Mouse (Mus musculus): Measurements from ENCODE around the gene Cfap97d2.
A peak's percentile ranks its signal among the peaks of the same experiment; 100 is the strongest.

Cfap97d2 gene

GRCm38 (mm10) chr8:13705668-13706067 lies at the start of gene Cfap97d2:
Gene Cfap97d2, plus strand, starts transcription at chr8:13705889.
- DNase-seq (ENCODE audit: low spot score in 2 of 2), result no peak

- no peak for DNase-seq (ENCODE audit: low spot score in 2 of 2)
These were observed 48.2 kb upstream of the Cfap97d2 start for GRCm38 (mm10) chr8:13657479-13657878.

- no peak for DNase-seq (ENCODE audit: low spot score in 2 of 2)
These were observed 45.4 kb upstream of the Cfap97d2 start for GRCm38 (mm10) chr8:13660323-13660722.

GRCm38 (mm10) chr8:13664711-13665210 lies 40.9 kb upstream of the Cfap97d2 start:
- no peak for DNase-seq (ENCODE audit: low spot score in 2 of 2)

- DNase-seq (ENCODE audit: low spot score in 2 of 2), result no peak
These were observed 40.2 kb upstream of the Cfap97d2 start for GRCm38 (mm10) chr8:13665538-13665937.

GRCm38 (mm10) chr8:13665944-13666343 lies 39.7 kb upstream of the Cfap97d2 start:
- DNase-seq (ENCODE audit: low spot score in 2 of 2), result no peak

GRCm38 (mm10) chr8:13667917-13668316 lies 37.8 kb upstream of the Cfap97d2 start:
- DNase-seq (ENCODE audit: low spot score in 2 of 2), result no peak

- no peak for DNase-seq (ENCODE audit: low spot score in 2 of 2)
These were observed 37.3 kb upstream of the Cfap97d2 start for GRCm38 (mm10) chr8:13668367-13668766.

GRCm38 (mm10) chr8:13670011-13670471 lies 35.6 kb upstream of the Cfap97d2 start:
- DNase-seq (ENCODE audit: low spot score in 2 of 2), result no peak

GRCm38 (mm10) chr8:13671246-13672003 lies 34.3 kb upstream of the Cfap97d2 start:
- no peak for DNase-seq (ENCODE audit: low spot score in 2 of 2)

- DNase-seq (ENCODE audit: low spot score in 2 of 2), result no peak
These were observed 32.5 kb upstream of the Cfap97d2 start for GRCm38 (mm10) chr8:13673215-13673614.

- DNase-seq (ENCODE audit: low spot score in 2 of 2), result no peak
These were observed 31.2 kb upstream of the Cfap97d2 start for GRCm38 (mm10) chr8:13674294-13675010.

- DNase-seq (ENCODE audit: low spot score in 2 of 2), result no peak
These were observed 30.6 kb upstream of the Cfap97d2 start for GRCm38 (mm10) chr8:13675121-13675520.

- DNase-seq (ENCODE audit: low spot score in 2 of 2), result no peak
These were observed 30.2 kb upstream of the Cfap97d2 start for GRCm38 (mm10) chr8:13675524-13675923.

- peak in 1 of 2 experiments; percentile 31 for DNase-seq (ENCODE audit: low spot score in 2 of 2)
These were observed 29.4 kb upstream of the Cfap97d2 start for GRCm38 (mm10) chr8:13676302-13676700.

- peak; percentile 65 to 83 for DNase-seq (ENCODE audit: low spot score in 2 of 2)
These were observed 28.8 kb upstream of the Cfap97d2 start for GRCm38 (mm10) chr8:13676701-13677412.

- DNase-seq (ENCODE audit: low spot score in 2 of 2), result peak; percentile 94 to 96
These were observed 28.2 kb upstream of the Cfap97d2 start, which contains the start of gene Rasa3 for GRCm38 (mm10) chr8:13677413-13677883. Gene Rasa3, minus strand, starts transcription at chr8:13677603.

GRCm38 (mm10) chr8:13678182-13678581 lies 27.5 kb upstream of the Cfap97d2 start:
- peak; percentile 49 to 75 for DNase-seq (ENCODE audit: low spot score in 2 of 2)

GRCm38 (mm10) chr8:13684131-13684530 lies 21.6 kb upstream of the Cfap97d2 start:
- DNase-seq (ENCODE audit: low spot score in 2 of 2), result no peak

GRCm38 (mm10) chr8:13685674-13686314 lies 19.9 kb upstream of the Cfap97d2 start:
- DNase-seq (ENCODE audit: low spot score in 2 of 2), result peak; percentile 46 to 75

GRCm38 (mm10) chr8:13686426-13686825 lies 19.3 kb upstream of the Cfap97d2 start:
- peak in 1 of 2 experiments; percentile 46 for DNase-seq (ENCODE audit: low spot score in 2 of 2)
